Mouse (Mus musculus) lung, postnatal 10 days (tissue): Measurements from ENCODE around the gene Ecd.
"Not testable (repeated sequence)": the region's sequence is repeated elsewhere in the genome, so short reads cannot be mapped to it uniquely, and the experiment has no call there.

ENCODE experiments used
- DNase-seq: peaks from one replicate; pipeline ENCODE4 v3.0.0; 2021

Gene Ecd

GRCm38 (mm10) chr14:20319420-20319819 lies 28.5 kb downstream of the Ecd start:
- DNase-seq, result peak; percentile 66

DNA sequence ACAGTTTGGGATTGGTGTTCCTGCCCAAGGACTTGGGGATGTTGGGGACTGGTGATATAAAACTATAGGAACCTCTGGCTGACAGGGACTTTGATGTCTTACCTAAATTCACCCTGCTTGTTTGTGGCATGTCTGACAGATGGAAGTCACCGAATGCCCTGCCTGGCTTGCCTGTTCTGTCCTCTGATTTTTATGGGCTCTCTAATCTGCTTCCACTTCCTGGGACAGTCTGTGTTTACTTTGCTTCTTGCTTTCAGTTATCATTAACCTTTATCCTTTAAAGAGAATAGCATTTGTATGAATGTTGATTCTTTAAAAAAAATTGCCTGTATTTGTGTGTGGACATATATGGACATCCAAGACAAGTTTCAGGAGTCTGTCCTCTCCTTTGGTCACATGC lies 32.8 kb downstream of the Ecd start:
- DNase-seq, result no peak

DNA sequence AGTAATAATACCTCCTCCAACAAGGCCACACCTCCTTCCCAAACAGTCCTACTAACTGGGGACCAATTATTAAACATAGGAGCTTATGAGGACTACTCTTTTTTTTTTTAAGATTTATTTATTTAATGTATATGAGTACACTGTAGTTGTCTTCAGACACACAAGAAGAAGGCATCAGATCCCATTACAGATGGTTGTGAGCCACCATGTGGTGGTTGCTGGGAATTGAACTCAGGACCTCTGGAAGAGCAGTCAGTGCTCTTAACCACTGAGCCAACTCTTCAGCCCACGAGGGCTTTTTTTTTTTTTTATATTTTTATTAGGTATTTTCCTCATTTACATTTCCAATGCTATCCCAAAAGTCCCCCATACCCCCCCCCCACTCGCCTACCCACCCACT lies 42.8 kb downstream of the Ecd start:
- not testable (repeated sequence) for DNase-seq

GRCm38 (mm10) chr14:20298131-20298530 lies 49.8 kb downstream of the Ecd start:
- peak; percentile 11 for DNase-seq

DNA sequence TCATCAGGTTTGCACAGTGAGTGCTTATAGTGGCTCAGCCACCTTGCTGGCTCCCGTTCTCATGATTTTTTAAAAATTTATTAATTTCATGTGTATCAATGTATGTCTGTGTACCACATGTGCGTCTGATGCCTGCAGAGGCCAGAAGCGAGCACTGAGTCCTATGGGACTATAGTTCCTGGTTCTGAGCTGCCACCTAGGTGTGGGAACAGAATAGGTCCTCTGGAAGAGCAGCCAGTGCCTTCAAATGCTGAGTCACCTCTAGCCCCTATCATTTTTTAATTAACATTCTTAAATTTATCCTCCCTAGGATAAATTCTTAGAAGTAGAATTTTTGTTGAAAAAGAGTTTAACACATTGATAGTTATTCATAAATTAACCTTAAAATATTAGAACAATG lies 50.3 kb downstream of the Ecd start:
- DNase-seq, result no peak

- no peak for DNase-seq
Observed at GRCm38 (mm10) chr14:20294947-20295346, 53.0 kb downstream of the Ecd start.

- peak; percentile 94 for DNase-seq
Observed at GRCm38 (mm10) chr14:20294117-20294892, 53.6 kb downstream of the Ecd start, which contains the start of gene Nudt13. TSS of gene Nudt13 (plus strand) at chr14:20294697.

- no peak for DNase-seq
Observed at GRCm38 (mm10) chr14:20291391-20291790, 56.5 kb downstream of the Ecd start.
